Mouse (Mus musculus) macrophage (primary cell): ENCODE data around the gene Sgpp2. TPM values are rescaled to one million over a fixed set of nuclear protein-coding genes. Genes with fewer than 3 reads are reported as not detected.

ENCODE experiments used
- H3K27ac ChIP-seq: fragments of 350-480 bp; formaldehyde crosslinking; 2 replicates; pipeline ENCODE4 v1.9.0; 2021
- H3K36me3 ChIP-seq: fragments of 350-480 bp; formaldehyde crosslinking; 2 replicates; pipeline ENCODE4 v1.9.0; 2021; ENCODE audit errors: inconsistent target
- H3K4me3 ChIP-seq: fragments of 350-480 bp; formaldehyde crosslinking; 2 replicates; pipeline ENCODE4 v1.9.0; 2021; ENCODE audit errors: inconsistent target
- H3K79me2 ChIP-seq: fragments of 350-480 bp; formaldehyde crosslinking; 2 replicates; pipeline ENCODE4 v1.9.0; 2021; ENCODE audit errors: inconsistent target
- WGBS: methylation state at CpG from one replicate; pipeline ENCODE4 v1.1.7; 2026; ENCODE audit warnings: inconsistent platforms; ENCODE audit not compliant: missing documents; 5-methylcytosine and 5-hydroxymethylcytosine counted together
- polyA plus RNA-seq: library from polyadenylated mRNA; stranded (reverse); fragments of 250-400 nt; gene quantifications from 3 replicates; pipeline ENCODE4 v1.2.4, GENCODE M21; 2018; ENCODE audit warnings: inconsistent platforms
- total RNA-seq, 78 experiments: library from RNA; depleted of rRNA; stranded (reverse); fragments of 250-400 nt; gene quantifications; 1 replicate in 9 of 78; 2 replicates in 24 of 78; 3 replicates in 43 of 78; 4 replicates in 2 of 78; pipeline ENCODE4 v1.2.4; 2018; ENCODE audit warnings: inconsistent platforms in 56 of 78

The Sgpp2 gene
- total RNA-seq (2018; cell fraction: chromatin; rRNA removed) = not detected
- total RNA-seq (2018; cell fraction: cytosol; rRNA removed) = not detected
- total RNA-seq (2018; cell fraction: nucleus; rRNA removed) = not detected
- polyA plus RNA-seq = not detected in 3 replicates

GRCm38 (mm10) chr1:78310021-78310752 is at the start of gene Sgpp2:
Gene Sgpp2 (plus strand): TSS chr1:78310345.
- Histone ChIP-seq H3K4me3 (no peak within 1 kb of the TSS), H3K79me2 (no peaks in the 10 kb centered on the region), H3K27ac (no peak within 1 kb of the TSS), H3K36me3 (no peaks in the 10 kb centered on the region)
- 2% methylated on average over 68 of the region's 68 CpGs for WGBS

DNA sequence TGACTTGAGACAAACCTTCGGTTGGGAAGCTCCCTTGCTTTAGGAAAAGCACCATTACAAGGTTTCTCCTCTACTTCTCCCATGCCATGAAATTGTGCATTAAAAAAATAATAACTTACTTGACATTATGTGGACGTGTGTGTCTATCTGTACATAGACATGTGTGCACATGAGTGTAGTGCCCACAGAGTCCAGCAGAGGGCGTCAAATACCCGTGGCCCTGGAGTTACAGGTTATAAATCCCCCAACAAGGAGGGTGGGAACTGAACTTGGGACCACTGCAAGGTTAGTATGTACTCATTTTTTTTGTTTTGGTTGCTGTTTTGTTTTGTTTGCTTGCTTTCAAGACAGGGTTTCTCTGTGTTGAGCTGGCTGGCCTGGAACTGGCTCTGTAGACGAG is 42.6 kb upstream of the Sgpp2 start:
- Histone ChIP-seq H3K27ac (no peak overlapping the region), H3K4me3 (no peak overlapping the region), H3K36me3 (no peaks in the 10 kb centered on the region), H3K79me2 (no peaks in the 10 kb centered on the region)
- WGBS = 71% methylated on average over 5 of the region's 5 CpGs

GRCm38 (mm10) chr1:78272915-78273314 is 37.2 kb upstream of the Sgpp2 start:
- H3K79me2 ChIP-seq = no peaks in the 10 kb centered on the region
- no peak overlapping the region for H3K27ac ChIP-seq
- 82% methylated on average over 3 of the region's 3 CpGs for WGBS
- no peaks in the 10 kb centered on the region for H3K36me3 ChIP-seq
- no peak overlapping the region for H3K4me3 ChIP-seq

- Histone ChIP-seq H3K4me3 (no peak overlapping the region), H3K27ac (no peak overlapping the region), H3K36me3 (no peaks in the 10 kb centered on the region), H3K79me2 (no peaks in the 10 kb centered on the region)
- 58% methylated on average over 3 of the region's 3 CpGs for WGBS
Observed at GRCm38 (mm10) chr1:78279128-78279527, 31.0 kb upstream of the Sgpp2 start.

DNA sequence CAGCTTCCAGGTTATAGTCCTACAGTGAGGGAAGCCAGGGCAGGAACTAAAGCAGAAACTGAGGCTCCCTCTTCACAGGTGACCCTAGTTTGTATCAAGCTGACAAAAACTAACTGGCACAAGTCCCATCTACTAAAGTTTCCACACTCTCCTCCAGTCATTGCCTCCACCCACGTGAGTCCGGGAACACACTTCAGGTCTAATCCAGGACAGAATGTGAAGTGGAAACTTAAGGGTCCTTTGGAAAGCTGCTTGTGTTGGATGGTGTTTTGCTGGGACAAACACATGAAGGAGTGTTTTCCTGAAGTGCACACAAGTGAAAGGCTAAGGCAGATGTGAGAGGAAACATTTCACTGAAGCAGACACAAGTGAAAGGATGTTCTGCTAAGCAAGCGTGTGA is 17.7 kb upstream of the Sgpp2 start:
- Histone ChIP-seq H3K27ac (no peak overlapping the region), H3K36me3 (no peaks in the 10 kb centered on the region), H3K4me3 (no peak overlapping the region), H3K79me2 (no peaks in the 10 kb centered on the region)
- 88% methylated on average over 3 of the region's 3 CpGs for WGBS

DNA sequence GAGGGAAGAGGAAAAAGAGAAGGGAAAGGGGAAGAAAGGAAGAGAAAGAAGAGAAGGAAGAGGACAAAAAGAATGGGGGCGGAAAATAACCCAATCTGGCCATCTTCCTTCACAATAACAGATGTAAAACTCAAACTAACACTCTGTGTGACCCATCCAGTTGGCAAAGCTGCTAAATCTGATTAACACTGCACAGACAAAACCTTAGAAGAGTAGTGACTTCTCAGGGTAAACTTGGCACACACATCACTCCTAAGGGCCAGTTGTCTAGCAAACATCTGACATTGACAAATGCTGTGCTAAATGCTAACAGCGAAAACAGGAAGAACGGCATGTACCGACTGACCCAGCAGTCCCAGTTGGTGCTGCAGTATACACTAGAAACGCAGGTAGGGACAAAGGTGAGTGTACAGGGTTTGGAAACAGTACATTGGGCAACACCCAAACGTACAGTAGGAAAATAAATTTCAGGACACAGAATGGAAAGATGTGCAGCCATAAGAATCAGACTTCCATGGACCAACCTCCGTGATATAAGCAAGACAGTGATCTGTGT is 10.4 kb upstream of the Sgpp2 start:
- no peak overlapping the region for H3K4me3 ChIP-seq
- no peaks in the 10 kb centered on the region for H3K36me3 ChIP-seq
- H3K79me2 ChIP-seq = no peaks in the 10 kb centered on the region
- H3K27ac ChIP-seq = no peak overlapping the region
- 69% methylated on average over 7 of the region's 7 CpGs for WGBS

DNA sequence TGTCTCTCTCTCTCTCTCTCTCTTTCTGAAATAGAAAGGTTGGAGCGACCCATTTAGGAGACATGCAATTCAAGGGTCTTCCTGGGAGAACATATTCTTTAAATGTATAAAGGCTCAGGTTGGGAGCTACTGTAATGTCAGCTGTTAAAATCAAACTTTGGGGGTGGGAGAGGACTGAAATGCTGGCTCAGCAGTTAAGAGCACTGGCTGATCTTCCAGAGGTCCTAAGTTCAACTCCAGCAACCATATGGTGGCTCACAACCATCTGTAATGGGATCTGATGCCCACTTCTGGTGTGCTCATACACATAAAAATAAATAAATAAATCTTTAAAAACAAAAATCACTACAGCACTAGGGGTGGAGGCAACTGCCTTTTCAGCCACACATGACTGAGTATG is 1.5 kb upstream of the Sgpp2 start:
- WGBS = no CpG with 5 or more reads among the region's 1 CpGs
- no peak overlapping the region for H3K4me3 ChIP-seq
- H3K79me2 ChIP-seq = no peaks in the 10 kb centered on the region
- no peaks in the 10 kb centered on the region for H3K36me3 ChIP-seq
- no peak overlapping the region for H3K27ac ChIP-seq

DNA sequence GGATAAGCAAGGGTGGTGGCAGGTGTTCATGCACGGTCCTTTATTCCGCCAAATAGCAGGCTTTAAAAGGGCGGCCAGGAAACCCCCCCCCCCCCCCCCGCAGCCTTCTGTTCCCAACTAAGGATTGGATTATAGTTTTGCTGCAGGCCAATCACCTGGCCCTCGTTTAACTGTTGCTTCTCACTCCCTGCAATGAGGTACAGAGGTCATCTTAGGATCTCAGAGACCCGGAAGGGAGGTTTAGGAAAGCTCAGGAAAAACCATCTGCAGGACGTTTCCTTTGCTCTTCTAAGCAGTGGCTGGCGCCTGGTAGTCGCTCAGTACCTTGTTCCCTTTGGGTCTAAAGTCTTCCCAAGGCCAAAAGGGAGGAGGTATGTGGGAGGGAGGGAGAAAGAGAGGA is 865 bp upstream of the Sgpp2 start:
- no peaks in the 10 kb centered on the region for H3K79me2 ChIP-seq
- H3K36me3 ChIP-seq = no peaks in the 10 kb centered on the region
- no peak overlapping the region for H3K4me3 ChIP-seq
- H3K27ac ChIP-seq = no peak overlapping the region
- WGBS = 3% methylated on average over 9 of the region's 9 CpGs

DNA sequence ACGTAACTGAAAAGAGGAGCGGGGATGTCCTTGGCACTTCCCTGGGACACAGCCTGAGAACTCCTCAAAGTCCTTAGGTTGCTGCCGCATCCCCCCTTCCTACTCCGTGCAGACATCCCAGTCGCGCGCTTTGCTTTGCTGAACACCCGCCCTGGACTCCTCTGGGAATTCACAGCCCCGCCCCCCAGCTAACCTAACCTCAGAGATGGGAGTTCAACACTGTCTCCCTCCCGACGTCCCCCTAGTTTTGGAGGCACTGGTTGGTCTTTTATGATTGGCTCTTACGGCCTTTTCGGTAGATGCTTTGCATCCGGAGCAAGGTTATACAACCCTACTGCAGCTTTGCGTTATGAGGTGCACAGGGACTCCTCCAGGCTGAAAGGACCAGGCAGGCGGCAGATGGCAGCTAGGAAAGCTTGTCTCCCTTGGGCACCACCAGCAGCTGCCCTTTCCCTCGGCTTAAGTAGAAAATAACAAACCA is 756 bp downstream of the Sgpp2 start:
- no peak overlapping the region for H3K4me3 ChIP-seq
- no peak overlapping the region for H3K27ac ChIP-seq
- H3K79me2 ChIP-seq = no peaks in the 10 kb centered on the region

DNA sequence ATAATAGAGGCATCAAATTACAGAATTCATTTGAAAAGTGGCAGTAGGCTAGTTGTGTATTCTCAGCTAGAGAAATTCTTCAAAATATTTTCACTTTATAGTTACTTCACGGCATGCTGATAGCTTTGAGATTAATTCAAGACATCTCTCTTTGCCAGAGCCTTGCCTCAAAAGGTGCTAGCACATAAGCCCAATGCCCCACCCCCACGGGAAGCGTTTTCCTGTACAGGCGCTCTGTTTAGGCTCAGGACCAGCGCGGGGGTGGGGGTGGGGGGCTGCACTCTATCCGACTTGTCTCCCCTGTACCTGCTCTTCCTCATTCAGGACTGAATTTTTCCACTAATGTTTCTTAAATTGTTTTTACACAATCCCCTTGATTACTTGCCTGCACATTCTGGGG is 1.3 kb downstream of the Sgpp2 start:
- WGBS = 3% methylated on average over 7 of the region's 7 CpGs
- Histone ChIP-seq H3K36me3 (no peaks in the 10 kb centered on the region), H3K79me2 (no peaks in the 10 kb centered on the region), H3K4me3 (no peak overlapping the region), H3K27ac (no peak overlapping the region)

More for the DNA sequence above, 756 bp downstream of the Sgpp2 start:
- no peaks in the 10 kb centered on the region for H3K36me3 ChIP-seq
- 2% methylated on average over 17 of the region's 17 CpGs for WGBS

- WGBS = 80% methylated on average over 4 of the region's 4 CpGs
- H3K36me3 ChIP-seq = no peaks in the 10 kb centered on the region
- no peak overlapping the region for H3K27ac ChIP-seq
- no peaks in the 10 kb centered on the region for H3K79me2 ChIP-seq
- no peak overlapping the region for H3K4me3 ChIP-seq
Observed at GRCm38 (mm10) chr1:78312917-78313316, 2.8 kb downstream of the Sgpp2 start.

DNA sequence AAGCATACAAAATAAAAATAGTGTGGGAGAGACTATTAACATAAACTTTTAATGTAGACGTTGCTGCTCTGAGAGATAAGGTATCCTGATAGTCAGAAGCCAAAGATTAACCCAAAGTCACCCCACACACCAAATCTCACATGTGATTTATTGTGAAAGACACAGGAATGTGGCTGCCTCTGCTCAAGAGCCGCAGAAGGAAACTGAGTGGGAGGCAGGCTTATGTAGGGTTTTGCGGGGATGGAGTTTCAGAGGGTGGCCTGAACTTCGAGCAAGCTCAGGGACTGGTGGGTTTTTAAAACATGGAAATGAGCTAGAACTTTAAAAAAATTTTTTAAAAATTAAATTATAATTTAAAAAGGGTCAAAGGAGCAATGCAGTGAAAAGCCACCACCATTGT is 3.8 kb downstream of the Sgpp2 start:
- no peaks in the 10 kb centered on the region for H3K36me3 ChIP-seq
- H3K4me3 ChIP-seq = no peak overlapping the region
- 84% methylated on average over 4 of the region's 4 CpGs for WGBS
- no peak overlapping the region for H3K27ac ChIP-seq
- H3K79me2 ChIP-seq = no peaks in the 10 kb centered on the region

GRCm38 (mm10) chr1:78318089-78318760 is 8.1 kb downstream of the Sgpp2 start:
- Histone ChIP-seq H3K4me3 (no peak overlapping the region), H3K36me3 (no peaks in the 10 kb centered on the region), H3K79me2 (no peaks in the 10 kb centered on the region), H3K27ac (no peak overlapping the region)
- 86% methylated on average over 13 of the region's 13 CpGs for WGBS

DNA sequence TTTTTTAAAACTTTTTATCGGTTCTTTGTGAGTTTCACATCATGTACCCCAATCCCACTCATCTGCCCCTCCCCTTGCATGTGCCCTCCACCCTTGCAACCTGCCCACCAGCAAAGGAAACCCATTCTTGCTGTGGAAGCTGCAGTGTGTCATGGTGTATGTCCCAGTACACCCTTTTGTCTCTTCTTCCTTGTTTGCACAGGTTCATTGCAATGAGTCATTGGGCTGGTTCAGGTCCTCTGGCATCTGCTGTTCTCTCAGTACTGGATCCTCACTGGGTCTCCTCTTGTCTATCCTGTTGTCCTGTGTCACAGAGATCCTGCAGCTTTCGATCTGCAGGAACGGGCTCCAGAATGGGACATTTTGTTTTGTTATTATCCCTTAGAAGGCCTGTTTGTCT is 10.1 kb downstream of the Sgpp2 start:
- WGBS = 87% methylated on average over 3 of the region's 3 CpGs
- no peak overlapping the region for H3K27ac ChIP-seq
- H3K79me2 ChIP-seq = no peaks in the 10 kb centered on the region
- no peaks in the 10 kb centered on the region for H3K36me3 ChIP-seq
- no peak overlapping the region for H3K4me3 ChIP-seq
